Mouse (Mus musculus) ZHBTc4 (cell line): ENCODE measurements around the gene Sbno2.
A peak's percentile ranks its signal among the peaks of the same experiment; 100 is the strongest.

ENCODE experiments used
- DNase-seq: peaks from one replicate; pipeline ENCODE4 v3.0.0-alpha.2; 2011; ENCODE audit warnings: low read depth, low spot score

The Sbno2 gene

DNA sequence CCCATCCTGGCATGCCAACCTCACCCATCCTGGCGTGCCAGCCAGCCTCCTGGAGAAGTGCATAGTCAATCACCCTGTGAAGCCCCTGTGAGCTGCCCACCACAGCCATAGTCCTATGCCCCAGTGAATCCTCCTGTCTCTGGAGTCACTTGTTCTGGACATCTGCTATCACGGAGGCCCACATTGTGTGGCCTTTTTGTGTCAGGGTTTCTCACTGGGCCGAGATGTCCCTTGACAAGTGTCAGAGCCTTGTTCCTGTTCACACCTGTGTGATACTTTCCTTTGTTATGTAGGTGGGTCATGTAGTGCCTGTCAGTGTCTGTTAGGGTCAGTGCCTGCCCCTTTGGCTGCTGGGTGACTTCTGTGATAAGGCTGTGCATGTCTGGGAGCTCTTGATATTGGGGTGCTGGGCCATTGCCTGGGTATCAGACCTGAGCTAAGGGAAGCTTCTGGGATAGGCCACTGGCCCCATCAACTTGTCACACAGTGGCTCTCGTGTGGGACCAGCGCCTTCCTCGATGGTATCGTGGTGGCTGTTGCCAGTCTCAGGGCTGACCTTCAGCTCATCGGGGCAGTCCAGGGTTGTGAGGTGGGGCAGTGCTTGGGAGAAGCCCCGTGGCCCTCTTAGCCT, 18.7 kb upstream of the Sbno2 start:
- DNase-seq = no peak

DNA sequence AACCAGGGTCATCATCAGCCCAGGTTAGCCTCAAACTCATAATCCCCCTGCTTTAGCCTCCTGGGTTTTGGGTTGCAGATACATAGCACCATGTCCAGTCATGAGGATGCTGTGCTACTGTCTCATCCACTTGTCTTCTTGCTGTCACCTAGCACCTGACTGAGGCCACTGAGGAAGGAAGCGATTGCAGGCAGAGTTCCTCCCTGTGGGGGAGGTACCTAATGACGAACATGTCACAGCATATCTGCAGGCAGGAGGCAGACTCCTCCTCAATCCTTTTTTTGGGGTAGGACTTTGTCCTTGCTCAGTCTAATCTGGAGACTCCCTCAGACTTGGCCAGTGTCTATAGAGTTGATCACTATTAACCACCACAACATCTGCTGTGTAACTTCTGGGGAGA, 16.3 kb upstream of the Sbno2 start:
- DNase-seq = no peak

DNA sequence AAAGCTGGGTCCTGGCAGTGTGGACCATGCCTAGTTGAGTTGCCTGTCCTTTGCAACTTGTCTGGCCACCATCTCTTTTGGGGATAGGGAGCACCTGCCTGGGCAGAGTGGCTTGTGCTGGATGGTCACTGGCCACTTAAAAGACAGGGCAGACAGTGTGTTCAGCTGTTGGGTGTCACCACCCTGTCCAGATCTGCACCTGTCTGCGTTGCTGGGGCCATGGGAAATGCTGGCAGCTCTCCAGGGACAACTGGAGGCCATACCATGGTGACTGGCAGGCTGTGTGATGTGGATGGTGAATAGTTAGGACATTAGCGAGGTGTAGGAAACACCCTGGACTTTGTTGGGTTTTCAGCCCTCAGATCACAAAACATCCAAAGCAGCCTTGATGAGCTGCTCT, 14.8 kb upstream of the Sbno2 start:
- DNase-seq = no peak

GRCm38 (mm10) chr10:80118552-80118951, 13.2 kb upstream of the Sbno2 start:
- DNase-seq = no peak

DNA sequence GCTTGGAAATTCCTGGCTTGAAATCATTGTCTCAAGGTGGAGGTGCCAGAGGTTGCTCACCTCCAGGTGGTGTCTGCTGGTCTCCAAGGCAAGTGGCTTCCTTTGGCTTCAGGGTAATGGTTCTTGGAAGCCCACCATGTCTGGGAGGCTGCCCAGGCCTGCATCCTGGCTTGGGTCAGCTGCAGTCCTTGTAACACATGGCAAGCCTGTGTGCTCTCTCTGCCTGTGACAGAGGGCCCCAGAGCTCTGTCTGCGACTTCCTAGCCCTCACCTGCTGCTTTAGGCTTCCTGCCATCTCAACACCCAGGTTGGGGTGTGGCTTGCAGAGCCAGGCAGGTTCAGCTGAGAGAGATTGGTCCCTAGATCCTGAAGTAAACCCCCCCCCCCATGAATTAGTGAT, 12.4 kb upstream of the Sbno2 start:
- no peak for DNase-seq

DNA sequence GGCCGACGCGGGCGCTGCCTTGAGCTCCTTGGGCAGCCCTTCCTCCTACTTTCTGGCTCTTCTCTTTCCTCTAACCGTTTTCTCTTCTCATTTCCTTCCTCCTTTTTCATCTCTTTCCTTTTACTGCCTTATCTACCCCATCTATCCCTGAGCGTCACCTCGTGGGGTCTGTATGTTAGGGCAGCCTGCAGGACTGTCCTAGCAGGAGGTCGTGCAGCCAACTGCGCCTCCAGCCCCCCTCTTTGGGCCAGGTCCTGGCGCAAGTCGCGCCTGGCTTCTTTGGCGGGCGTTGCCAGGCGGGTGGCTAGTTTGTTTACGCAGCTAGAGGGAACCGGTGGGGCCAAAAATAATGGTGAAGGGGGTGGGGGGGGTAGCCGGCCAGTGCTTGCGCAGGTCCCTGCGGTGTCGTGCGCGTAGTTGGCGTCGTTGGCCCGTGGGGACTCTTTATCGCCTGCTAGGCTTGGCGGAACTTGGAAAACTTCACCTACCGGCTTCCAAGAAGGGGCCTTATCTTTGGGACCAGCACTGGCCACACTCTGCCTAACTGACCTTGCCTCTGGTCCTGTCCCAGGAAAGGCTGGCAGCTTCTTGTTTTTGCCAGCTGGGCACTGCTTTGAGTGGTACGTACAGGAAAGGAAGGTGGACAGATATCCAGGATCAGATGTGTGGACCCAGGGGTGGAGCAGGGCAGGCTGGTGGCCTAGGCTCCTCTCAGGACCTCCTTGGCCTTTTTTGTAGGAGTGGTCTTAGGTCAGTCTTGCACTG, 11.7 kb upstream of the Sbno2 start:
- DNase-seq = no peak

- no peak for DNase-seq
These were observed 11.2 kb upstream of the Sbno2 start for GRCm38 (mm10) chr10:80116563-80116926.

DNA sequence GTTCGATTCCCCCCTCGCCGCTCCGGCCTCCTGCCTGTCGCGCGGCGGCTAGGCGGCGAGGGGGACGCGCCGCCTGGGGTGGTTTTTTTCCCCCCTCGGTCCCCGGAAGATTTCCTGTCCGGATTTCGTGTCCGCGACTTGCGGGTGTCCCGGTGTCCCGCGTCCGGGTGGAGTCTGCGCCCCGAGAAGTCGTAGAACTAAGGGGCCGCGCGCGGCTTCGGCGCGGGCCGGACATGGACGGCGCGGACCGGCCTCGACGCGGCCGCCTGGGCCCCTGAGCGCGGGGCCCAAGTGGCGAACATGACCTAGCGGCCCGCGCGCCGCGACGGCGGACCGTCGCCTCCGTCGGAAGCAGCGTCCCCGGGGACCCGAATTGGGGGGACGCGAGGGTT, 10.6 kb upstream of the Sbno2 start:
- no peak for DNase-seq

DNA sequence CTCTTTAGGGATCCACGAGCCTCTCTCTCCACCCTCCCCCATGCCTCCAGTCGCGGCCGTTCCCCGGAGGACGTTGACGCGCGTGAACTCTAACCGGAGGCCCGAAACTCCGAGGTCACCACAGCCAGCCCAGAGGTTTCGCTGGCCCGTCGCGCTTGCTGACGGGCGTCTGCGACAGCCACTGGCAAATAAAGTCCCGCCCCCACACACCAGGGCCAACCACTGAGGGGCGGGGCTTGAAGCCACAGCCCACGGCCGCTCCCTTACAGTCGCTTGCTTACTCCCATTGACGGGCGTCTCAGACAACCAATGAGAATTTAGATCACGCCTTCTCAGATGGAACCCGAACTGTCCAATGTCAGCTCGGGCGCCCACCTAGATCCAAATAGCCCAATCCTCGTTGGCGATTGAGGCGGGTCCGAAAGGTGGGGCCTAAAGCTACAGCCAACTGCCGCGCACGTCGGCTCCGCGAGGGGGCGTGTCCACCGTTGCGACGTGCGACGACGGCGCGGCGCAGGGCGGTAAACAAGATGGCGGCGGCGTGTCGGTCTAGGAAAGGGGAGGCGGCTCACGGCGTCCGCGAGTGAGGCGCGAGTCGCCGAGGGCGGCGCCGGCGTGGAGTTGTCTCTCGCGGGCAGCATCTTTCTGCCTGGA, 10.0 kb upstream of the Sbno2 start, which contains the start of gene Stk11:
Stk11 (plus strand) TSS at position 514 of the 654 bp plus-strand sequence.
- DNase-seq = peak; percentile 100

- DNase-seq = peak; percentile 96
These were observed 9.2 kb upstream of the Sbno2 start for GRCm38 (mm10) chr10:80114341-80115284.

DNA sequence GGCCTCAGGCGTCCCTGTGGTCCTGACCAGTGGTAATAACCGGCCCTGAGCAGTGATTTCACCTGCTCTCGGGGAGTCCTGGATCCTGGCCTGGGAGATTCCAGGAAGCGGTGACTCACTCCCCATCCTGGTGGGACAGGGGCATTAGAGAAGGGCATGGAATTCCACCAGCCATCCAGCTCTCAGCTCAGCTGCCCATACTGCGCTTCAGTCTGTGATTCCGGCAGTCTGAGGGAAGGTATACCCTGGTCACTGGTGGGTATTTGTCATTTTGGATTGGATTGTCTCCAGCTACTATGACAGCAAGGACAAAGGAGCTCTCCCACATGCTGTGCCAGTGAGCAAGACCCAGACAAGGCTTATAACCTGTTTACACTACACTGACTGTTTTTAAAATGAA, 2.3 kb upstream of the Sbno2 start:
- DNase-seq = no peak

- no peak for DNase-seq
These were observed 555 bp upstream of the Sbno2 start for GRCm38 (mm10) chr10:80105926-80106325.

DNA sequence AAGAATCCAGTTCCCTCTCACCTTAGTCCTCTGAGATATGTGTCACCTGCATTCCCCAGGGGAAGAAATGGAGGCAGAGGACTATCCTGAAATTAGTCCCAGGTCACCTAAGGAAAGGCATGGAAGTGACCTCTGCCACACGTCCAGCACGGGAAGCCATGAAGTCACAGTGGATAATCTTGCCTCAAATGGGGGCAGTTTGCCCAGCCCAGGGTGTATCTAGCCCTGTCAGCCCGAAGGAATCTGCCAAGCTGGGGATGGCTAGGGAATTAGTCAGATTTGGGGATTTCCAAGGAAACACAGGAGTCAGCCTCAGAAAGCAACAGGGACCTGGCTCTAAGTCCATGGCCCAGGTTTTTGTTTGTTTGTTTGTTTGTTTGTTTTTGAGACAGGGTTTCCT, 1.2 kb downstream of the Sbno2 start:
- no peak for DNase-seq

DNA sequence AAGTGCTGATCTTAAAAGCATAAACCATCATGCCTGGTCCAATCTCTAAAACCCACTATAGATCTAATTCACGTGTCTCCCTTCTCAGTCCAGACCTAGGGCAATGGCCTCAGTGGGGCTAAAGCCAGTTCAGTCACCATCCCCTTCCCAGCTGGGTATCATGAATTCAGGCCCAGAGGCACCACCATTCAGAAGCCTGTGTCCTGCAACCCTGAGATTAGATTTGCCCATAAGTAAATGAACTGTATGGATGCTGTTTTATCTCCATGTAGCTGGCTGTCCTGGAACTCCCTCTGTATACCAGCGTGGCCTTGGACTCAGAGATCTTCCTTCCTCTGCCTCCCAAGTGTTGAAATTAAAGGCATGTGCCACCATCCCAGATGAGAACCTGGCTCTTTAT, 2.3 kb downstream of the Sbno2 start:
- DNase-seq = no peak

GRCm38 (mm10) chr10:80102216-80102915, 3.0 kb downstream of the Sbno2 start:
- peak; percentile 91 for DNase-seq

GRCm38 (mm10) chr10:80100982-80101381, 4.4 kb downstream of the Sbno2 start:
- peak; percentile 61 for DNase-seq

DNA sequence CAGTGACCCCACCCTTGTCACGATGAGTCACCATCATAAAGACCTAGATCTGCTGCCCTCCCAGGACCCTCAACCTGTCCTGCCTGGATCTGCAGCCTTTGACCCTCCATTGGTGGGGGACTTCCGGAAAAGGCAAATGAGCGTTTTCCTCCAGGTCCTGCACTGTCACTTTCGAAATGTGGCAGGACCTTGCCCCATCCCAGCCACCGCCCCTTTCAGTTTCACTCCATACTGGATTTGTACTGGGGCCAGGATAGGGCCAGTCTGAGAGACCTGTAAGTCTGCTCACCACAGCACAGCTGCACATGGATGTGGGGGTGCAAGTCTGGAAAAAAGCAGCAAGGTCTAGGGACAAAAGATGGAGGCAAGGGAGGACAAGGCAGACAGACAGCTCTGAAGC, 6.7 kb downstream of the Sbno2 start:
- DNase-seq = no peak

- peak; percentile 53 for DNase-seq
These were observed 8.1 kb downstream of the Sbno2 start for GRCm38 (mm10) chr10:80097275-80097674.

GRCm38 (mm10) chr10:80095547-80095946, 9.8 kb downstream of the Sbno2 start:
- no peak for DNase-seq

- no peak for DNase-seq
These were observed 10.7 kb downstream of the Sbno2 start for GRCm38 (mm10) chr10:80094684-80095083.

GRCm38 (mm10) chr10:80094085-80094484, 11.3 kb downstream of the Sbno2 start:
- no peak for DNase-seq
